Mouse (Mus musculus): ENCODE measurements around the gene Vdr. TPM values are rescaled to one million over a fixed set of nuclear protein-coding genes. Genes with fewer than 3 reads are reported as not detected.

Vdr gene
- polyA plus RNA-seq, 1 experiment from 2014 or later, result 1.2 TPM

GRCm38 (mm10) chr15:97898791-97899190, 11.6 kb downstream of the Vdr start:
- 58% methylated on average over 5 of the region's 5 CpGs for WGBS
- no peak for DNase-seq (ENCODE audit: low spot score)
- H3K27me3 ChIP-seq (replicated peaks; ENCODE audit: control insufficient read depth, insufficient read depth, low read length), result no peaks in the 10 kb centered on the region; the same call in 1 of the 2 replicates

DNA sequence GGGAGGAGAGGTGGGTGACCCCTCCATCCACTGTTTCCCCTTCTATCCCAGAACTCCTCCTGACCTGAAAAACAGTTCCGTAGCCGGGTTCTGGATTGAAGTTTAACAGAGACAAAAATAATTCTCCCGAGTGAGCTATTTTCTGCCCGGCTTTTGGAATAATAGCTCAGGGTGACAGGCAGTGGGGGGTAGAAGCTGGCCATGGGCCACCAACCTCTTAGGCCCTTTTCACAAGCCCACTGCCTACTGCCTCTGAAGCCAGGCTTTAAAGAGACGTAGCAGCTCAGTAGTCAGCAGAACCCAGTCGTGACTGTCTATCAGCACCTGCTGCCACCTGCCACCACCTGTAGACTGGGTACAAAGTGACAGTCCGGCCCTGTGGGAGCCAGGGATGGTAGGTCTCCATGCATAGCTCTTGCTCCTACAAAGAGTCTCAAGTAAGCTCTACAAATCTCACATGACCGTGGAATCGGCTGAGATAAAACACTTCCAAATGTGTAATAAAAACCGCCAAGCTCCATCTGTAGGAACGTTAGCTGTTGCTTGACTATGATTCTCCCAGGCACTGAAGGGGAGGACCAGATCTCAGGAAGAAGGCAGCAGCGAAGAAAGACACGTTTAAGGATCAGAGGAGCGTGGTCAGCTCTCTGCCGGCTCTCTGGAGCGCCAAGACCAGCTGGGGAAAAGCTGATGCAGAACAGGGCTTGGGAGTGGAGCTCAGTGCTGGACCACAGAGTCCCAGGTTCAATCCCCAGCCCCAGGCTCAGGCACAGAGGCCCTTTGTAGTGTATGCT, 13.4 kb downstream of the Vdr start:
- Histone ChIP-seq H3K4me3 (ENCODE audit: low read depth, low read length) (no peak overlapping the region), H3K27ac (ENCODE audit: low read depth, low read length) (no peak overlapping the region), H3K27me3 (replicated peaks; ENCODE audit: control insufficient read depth, insufficient read depth, low read length) (no peaks in the 10 kb centered on the region), H3K4me1 (replicated peaks; ENCODE audit: control insufficient read depth, insufficient read depth, low read length) (peaks cover 2% of the 10 kb centered on the region; the same call in 1 of the 2 replicates), H3K4me2 (no peak overlapping the region), H3K9me3 (ENCODE audit: control insufficient read depth, low read length) (no peaks in the 10 kb centered on the region), H3K9ac (ENCODE audit: low read depth, low read length) (no peak overlapping the region), H3K36me3 (ENCODE audit: control insufficient read depth, insufficient read depth, low read length) (no peaks in the 10 kb centered on the region)
- no peak for DNase-seq (ENCODE audit: low spot score)
- ATAC-seq (replicated peaks; ENCODE audit: low FRiP score), result no peak
- 76% methylated on average over 16 of the region's 16 CpGs for WGBS

More at GRCm38 (mm10) chr15:97898791-97899190, 11.6 kb downstream of the Vdr start:
- Histone ChIP-seq H3K4me3 (ENCODE audit: low read depth, low read length) (no peak overlapping the region), H3K4me1 (replicated peaks; ENCODE audit: control insufficient read depth, insufficient read depth, low read length) (no peaks in the 10 kb centered on the region), H3K4me2 (no peak overlapping the region), H3K27ac (ENCODE audit: low read depth, low read length) (no peak overlapping the region), H3K36me3 (ENCODE audit: control insufficient read depth, insufficient read depth, low read length) (no peaks in the 10 kb centered on the region), H3K9me3 (ENCODE audit: control insufficient read depth, low read length) (no peaks in the 10 kb centered on the region), H3K9ac (ENCODE audit: low read depth, low read length) (no peak overlapping the region)
- no peak for ATAC-seq (replicated peaks; ENCODE audit: low FRiP score)

GRCm38 (mm10) chr15:97896347-97896746, 14.1 kb downstream of the Vdr start:
- DNase-seq (ENCODE audit: low spot score) (no peak), ATAC-seq (replicated peaks; ENCODE audit: low FRiP score) (no peak)
- 78% methylated on average over 9 of the region's 9 CpGs for WGBS
- Histone ChIP-seq H3K27ac (ENCODE audit: low read depth, low read length) (no peak overlapping the region), H3K9me3 (ENCODE audit: control insufficient read depth, low read length) (no peaks in the 10 kb centered on the region), H3K9ac (ENCODE audit: low read depth, low read length) (no peak overlapping the region), H3K4me3 (ENCODE audit: low read depth, low read length) (no peak overlapping the region), H3K27me3 (replicated peaks; ENCODE audit: control insufficient read depth, insufficient read depth, low read length) (no peaks in the 10 kb centered on the region), H3K36me3 (ENCODE audit: control insufficient read depth, insufficient read depth, low read length) (no peaks in the 10 kb centered on the region), H3K4me2 (no peak overlapping the region), H3K4me1 (replicated peaks; ENCODE audit: control insufficient read depth, insufficient read depth, low read length) (peaks cover 2% of the 10 kb centered on the region; the same call in 1 of the 2 replicates)

DNA sequence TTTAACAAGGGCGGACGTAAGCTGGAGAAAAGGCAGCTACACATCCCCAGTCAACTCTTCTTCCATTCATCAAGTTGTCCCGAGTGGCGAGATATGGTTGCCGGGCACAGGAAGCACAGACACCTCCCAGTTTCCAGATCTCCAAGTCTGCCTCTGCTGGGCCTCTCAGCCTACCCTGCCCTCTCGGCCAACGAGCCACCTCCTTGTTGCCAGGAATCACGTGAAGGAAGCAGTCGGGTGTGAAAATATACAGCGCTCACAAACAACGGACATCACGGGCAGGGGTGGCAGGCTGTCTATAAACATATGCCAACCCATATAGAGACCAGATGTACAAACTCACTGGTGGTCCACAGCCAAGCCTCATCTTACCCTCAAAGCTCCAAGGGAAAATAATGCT, 14.6 kb downstream of the Vdr start:
- H3K27me3 ChIP-seq (replicated peaks; ENCODE audit: control insufficient read depth, insufficient read depth, low read length), result no peaks in the 10 kb centered on the region
- no peaks in the 10 kb centered on the region for H3K9me3 ChIP-seq (ENCODE audit: control insufficient read depth, low read length)
- no peak overlapping the region for H3K27ac ChIP-seq (ENCODE audit: low read depth, low read length)
- DNase-seq (ENCODE audit: low spot score) (no peak), ATAC-seq (replicated peaks; ENCODE audit: low FRiP score) (no peak)
- no peaks in the 10 kb centered on the region for H3K36me3 ChIP-seq (ENCODE audit: control insufficient read depth, insufficient read depth, low read length)
- WGBS, result 61% methylated on average over 12 of the region's 12 CpGs
- H3K4me3 ChIP-seq (ENCODE audit: low read depth, low read length), result no peak overlapping the region
- H3K4me2 ChIP-seq, result no peak overlapping the region
- H3K4me1 ChIP-seq (replicated peaks; ENCODE audit: control insufficient read depth, insufficient read depth, low read length), result peaks cover 2% of the 10 kb centered on the region; the same call in 1 of the 2 replicates
- no peak overlapping the region for H3K9ac ChIP-seq (ENCODE audit: low read depth, low read length)

DNA sequence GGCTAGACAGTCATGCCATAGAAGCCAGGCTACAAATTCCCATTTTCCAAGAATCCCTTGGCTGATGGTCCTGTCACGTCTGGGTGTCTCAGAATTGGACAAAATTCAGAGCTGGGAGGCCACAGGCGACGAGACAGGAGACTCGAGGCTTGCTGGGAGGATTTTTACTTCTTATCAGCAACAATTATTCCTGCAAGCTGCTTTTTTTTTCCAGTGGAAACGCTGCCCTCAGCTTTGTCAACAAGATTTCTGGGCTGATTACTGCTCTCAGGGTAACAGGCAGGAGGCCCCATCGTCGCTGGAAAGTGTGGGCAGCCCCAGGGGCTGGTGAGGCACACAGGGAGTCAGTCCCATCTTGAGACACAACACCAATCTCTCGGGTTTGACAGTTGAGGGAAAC, 17.9 kb downstream of the Vdr start:
- no peak for DNase-seq (ENCODE audit: low spot score)

DNA sequence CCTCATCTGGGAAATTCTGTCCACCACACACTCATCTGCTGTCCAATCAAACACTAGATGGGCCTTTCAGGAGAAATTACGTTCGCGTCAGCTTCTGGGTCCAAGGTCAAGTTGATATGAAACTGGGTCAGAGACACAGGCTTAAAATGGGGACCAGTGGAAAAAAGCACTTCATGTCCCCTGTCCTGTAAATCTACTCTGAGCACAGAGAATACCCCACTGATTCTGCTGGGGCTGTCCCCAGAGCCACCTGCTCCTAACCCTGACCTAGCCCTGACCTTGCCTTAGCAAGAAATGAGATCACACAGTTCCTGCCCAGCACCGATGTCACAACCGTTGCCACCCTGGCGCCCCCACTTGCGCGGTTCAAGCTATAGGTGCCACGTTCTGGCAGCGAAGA, 20.0 kb downstream of the Vdr start:
- Histone ChIP-seq H3K4me1 (replicated peaks; ENCODE audit: control insufficient read depth, insufficient read depth, low read length) (peaks cover 2% of the 10 kb centered on the region; the same call in 1 of the 2 replicates), H3K27ac (ENCODE audit: low read depth, low read length) (no peak overlapping the region), H3K27me3 (replicated peaks; ENCODE audit: control insufficient read depth, insufficient read depth, low read length) (no peaks in the 10 kb centered on the region), H3K36me3 (ENCODE audit: control insufficient read depth, insufficient read depth, low read length) (no peaks in the 10 kb centered on the region), H3K9ac (ENCODE audit: low read depth, low read length) (no peak overlapping the region), H3K9me3 (ENCODE audit: control insufficient read depth, low read length) (no peaks in the 10 kb centered on the region), H3K4me3 (ENCODE audit: low read depth, low read length) (no peak overlapping the region), H3K4me2 (no peak overlapping the region)
- no peak for ATAC-seq (replicated peaks; ENCODE audit: low FRiP score)
- no peak for DNase-seq (ENCODE audit: low spot score)
- WGBS, result 82% methylated on average over 10 of the region's 10 CpGs

More for the DNA sequence above, 17.9 kb downstream of the Vdr start:
- Histone ChIP-seq H3K4me2 (no peak overlapping the region), H3K27me3 (replicated peaks; ENCODE audit: control insufficient read depth, insufficient read depth, low read length) (no peaks in the 10 kb centered on the region), H3K9ac (ENCODE audit: low read depth, low read length) (no peak overlapping the region), H3K27ac (ENCODE audit: low read depth, low read length) (no peak overlapping the region), H3K4me3 (ENCODE audit: low read depth, low read length) (no peak overlapping the region), H3K9me3 (ENCODE audit: control insufficient read depth, low read length) (no peaks in the 10 kb centered on the region), H3K36me3 (ENCODE audit: control insufficient read depth, insufficient read depth, low read length) (no peaks in the 10 kb centered on the region), H3K4me1 (replicated peaks; ENCODE audit: control insufficient read depth, insufficient read depth, low read length) (peaks cover 2% of the 10 kb centered on the region; the same call in 1 of the 2 replicates)
- ATAC-seq (replicated peaks; ENCODE audit: low FRiP score), result 0 out of 2 replicates have a peak, but pooled peaks have one; percentile 20
- WGBS, result 29% methylated on average over 8 of the region's 8 CpGs

- no peak overlapping the region for H3K27ac ChIP-seq (ENCODE audit: low read depth, low read length)
- ATAC-seq (replicated peaks; ENCODE audit: low FRiP score), result no peak
- no peak overlapping the region for H3K4me3 ChIP-seq (ENCODE audit: low read depth, low read length)
- peaks cover 2% of the 10 kb centered on the region; the same call in 1 of the 2 replicates for H3K4me1 ChIP-seq (replicated peaks; ENCODE audit: control insufficient read depth, insufficient read depth, low read length)
- no peak for DNase-seq (ENCODE audit: low spot score)
- no peaks in the 10 kb centered on the region for H3K9me3 ChIP-seq (ENCODE audit: control insufficient read depth, low read length)
- H3K27me3 ChIP-seq (replicated peaks; ENCODE audit: control insufficient read depth, insufficient read depth, low read length), result no peaks in the 10 kb centered on the region
- H3K9ac ChIP-seq (ENCODE audit: low read depth, low read length), result no peak overlapping the region
- no peaks in the 10 kb centered on the region for H3K36me3 ChIP-seq (ENCODE audit: control insufficient read depth, insufficient read depth, low read length)
- WGBS, result 69% methylated on average over 11 of the region's 11 CpGs
- no peak overlapping the region for H3K4me2 ChIP-seq
These were observed 20.4 kb downstream of the Vdr start for GRCm38 (mm10) chr15:97890017-97890416.

- Histone ChIP-seq H3K4me1 (replicated peaks; ENCODE audit: control insufficient read depth, insufficient read depth, low read length) (0 out of 2 replicates have a peak, but pooled peaks cover 2% of the 10 kb centered on the region), H3K4me2 (no peak overlapping the region), H3K9me3 (ENCODE audit: control insufficient read depth, low read length) (no peaks in the 10 kb centered on the region), H3K36me3 (ENCODE audit: control insufficient read depth, insufficient read depth, low read length) (no peaks in the 10 kb centered on the region), H3K27ac (ENCODE audit: low read depth, low read length) (no peak overlapping the region), H3K4me3 (ENCODE audit: low read depth, low read length) (no peak overlapping the region), H3K9ac (ENCODE audit: low read depth, low read length) (no peak overlapping the region), H3K27me3 (replicated peaks; ENCODE audit: control insufficient read depth, insufficient read depth, low read length) (no peaks in the 10 kb centered on the region)
- ATAC-seq (replicated peaks; ENCODE audit: low FRiP score), result no peak
- no peak for DNase-seq (ENCODE audit: low spot score)
- 81% methylated on average over 10 of the region's 10 CpGs for WGBS
These were observed 22.9 kb downstream of the Vdr start for GRCm38 (mm10) chr15:97887541-97888016.

DNA sequence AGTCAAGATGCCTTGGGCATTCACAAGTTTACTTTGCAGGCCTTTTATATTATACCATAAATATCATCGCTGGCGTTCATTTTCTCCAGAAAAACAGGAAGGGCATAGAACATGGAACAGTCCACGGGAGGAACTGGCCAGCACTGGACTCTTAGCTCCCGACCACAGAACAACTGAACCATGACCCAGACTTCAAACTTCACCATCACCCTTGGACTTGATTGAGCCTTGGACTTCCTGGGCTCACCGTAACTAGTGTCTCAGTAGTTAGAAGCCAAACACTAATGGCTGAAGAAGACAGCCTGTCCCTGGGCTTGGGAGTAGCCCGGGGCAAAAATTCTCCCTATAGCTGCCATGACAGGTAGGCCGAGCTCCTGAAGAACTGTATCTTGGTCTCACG, 29.0 kb downstream of the Vdr start:
- Histone ChIP-seq H3K36me3 (ENCODE audit: control insufficient read depth, insufficient read depth, low read length) (no peaks in the 10 kb centered on the region), H3K4me1 (replicated peaks; ENCODE audit: control insufficient read depth, insufficient read depth, low read length) (no peaks in the 10 kb centered on the region), H3K9me3 (ENCODE audit: control insufficient read depth, low read length) (no peaks in the 10 kb centered on the region), H3K27ac (ENCODE audit: low read depth, low read length) (no peak overlapping the region), H3K9ac (ENCODE audit: low read depth, low read length) (no peak overlapping the region), H3K4me2 (no peak overlapping the region), H3K27me3 (replicated peaks; ENCODE audit: control insufficient read depth, insufficient read depth, low read length) (no peaks in the 10 kb centered on the region; the same call in 1 of the 2 replicates), H3K4me3 (ENCODE audit: low read depth, low read length) (no peak overlapping the region)
- no peak for DNase-seq (ENCODE audit: low spot score)
- WGBS, result 81% methylated on average over 8 of the region's 8 CpGs
- no peak for ATAC-seq (replicated peaks; ENCODE audit: low FRiP score)

Data from liver, embryonic 11.5 days (tissue).